Mouse (Mus musculus): ENCODE results near the gene Echs1. TPM values are rescaled to one million over a fixed set of nuclear protein-coding genes. Genes with fewer than 3 reads are reported as not detected.

Echs1 gene
- polyA plus RNA-seq, 1 experiment = 25.8 TPM

DNA sequence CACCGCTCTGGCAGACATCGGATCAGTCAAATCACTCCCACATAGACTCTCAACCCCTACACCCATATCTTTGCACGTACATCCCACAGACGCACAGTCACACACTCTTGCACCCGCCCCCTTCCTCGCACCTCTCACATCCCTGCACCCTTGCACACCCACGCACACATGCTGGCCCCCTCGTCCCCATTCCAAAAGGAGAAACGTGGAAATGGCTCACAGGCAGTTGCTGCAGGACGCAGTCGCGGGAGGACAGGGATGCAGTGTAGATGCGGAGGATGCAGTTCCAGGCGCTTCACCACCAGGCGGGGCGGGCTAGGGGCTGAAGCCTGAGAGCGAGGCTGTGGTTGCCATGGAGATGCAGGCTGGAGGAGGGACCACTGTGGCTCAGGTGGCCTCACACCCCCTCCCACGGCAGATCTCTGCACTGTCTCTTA is 34.0 kb downstream of the Echs1 start, which contains the start of gene Caly:
Gene Caly (minus strand): TSS at position 307 of the 437 bp plus-strand sequence.
- TF ChIP-seq POLR2A (IDR thresholded peaks at IDR 0.05; ENCODE audit: borderline replicate concordance, control insufficient read depth, low read depth, low read length) = no peak
- no peak for TF ChIP-seq CTCF (IDR thresholded peaks at IDR 0.05; ENCODE audit: control insufficient read depth, insufficient read depth, low read length)
- Histone ChIP-seq H3K27ac (ENCODE audit: control insufficient read depth, insufficient read depth, low read depth, low read length, poor library complexity) (no peak within 1 kb of the TSS), H3K4me3 (replicated peaks; ENCODE audit: control insufficient read depth, low read depth, low read length) (no peak within 1 kb of the TSS), H3K4me1 (ENCODE audit: control insufficient read depth, insufficient read depth, low read length) (no peaks in the 10 kb centered on the region)
- 11% methylated on average over 18 of the region's 18 CpGs for WGBS

DNA sequence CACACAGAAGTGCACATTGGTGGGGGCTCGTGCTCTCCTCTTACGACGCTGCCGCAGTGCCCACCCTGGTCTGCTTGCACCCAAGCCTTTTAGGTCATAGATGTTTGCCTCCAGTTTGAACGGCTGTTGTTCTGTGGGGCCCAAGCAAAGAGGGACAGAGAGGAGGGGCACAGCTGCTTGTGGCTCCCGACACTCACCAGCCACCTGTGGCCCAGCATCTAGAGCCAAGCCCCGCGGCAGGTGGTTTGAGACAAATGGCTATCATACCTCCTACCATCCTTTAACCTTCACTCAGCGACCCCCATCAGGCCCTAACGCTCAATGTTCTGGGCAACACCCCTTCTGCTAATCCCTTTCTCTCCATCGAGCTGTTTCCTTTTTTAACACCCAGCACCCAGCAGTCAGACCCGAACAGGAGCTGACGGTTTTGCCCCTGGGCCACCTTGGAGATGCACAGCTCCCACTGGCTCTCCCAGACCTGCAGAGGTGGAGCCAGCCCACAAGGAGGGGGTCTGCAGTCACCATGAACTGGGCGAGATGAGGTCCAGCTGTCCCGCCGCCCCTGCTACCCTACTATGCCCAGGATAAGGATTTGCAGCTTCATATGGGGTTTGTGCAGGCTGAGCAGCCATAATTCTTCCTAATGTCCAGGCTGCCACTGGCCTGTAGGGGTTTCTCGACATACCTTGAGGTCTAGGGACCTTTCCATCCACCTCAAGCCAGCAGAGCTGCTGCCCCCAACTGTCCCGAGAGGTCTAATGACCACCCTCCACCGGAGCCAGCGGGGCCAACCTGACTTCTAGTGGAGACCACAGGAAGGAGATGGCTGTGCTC is 34.7 kb downstream of the Echs1 start:
- TF ChIP-seq CTCF (IDR thresholded peaks at IDR 0.05; ENCODE audit: control insufficient read depth, insufficient read depth, low read length) = no peak
- TF ChIP-seq POLR2A (IDR thresholded peaks at IDR 0.05; ENCODE audit: borderline replicate concordance, control insufficient read depth, low read depth, low read length) = no peak
- 24% methylated on average over 20 of the region's 20 CpGs for WGBS
- no peaks in the 10 kb centered on the region for H3K4me1 ChIP-seq (ENCODE audit: control insufficient read depth, insufficient read depth, low read length)

DNA sequence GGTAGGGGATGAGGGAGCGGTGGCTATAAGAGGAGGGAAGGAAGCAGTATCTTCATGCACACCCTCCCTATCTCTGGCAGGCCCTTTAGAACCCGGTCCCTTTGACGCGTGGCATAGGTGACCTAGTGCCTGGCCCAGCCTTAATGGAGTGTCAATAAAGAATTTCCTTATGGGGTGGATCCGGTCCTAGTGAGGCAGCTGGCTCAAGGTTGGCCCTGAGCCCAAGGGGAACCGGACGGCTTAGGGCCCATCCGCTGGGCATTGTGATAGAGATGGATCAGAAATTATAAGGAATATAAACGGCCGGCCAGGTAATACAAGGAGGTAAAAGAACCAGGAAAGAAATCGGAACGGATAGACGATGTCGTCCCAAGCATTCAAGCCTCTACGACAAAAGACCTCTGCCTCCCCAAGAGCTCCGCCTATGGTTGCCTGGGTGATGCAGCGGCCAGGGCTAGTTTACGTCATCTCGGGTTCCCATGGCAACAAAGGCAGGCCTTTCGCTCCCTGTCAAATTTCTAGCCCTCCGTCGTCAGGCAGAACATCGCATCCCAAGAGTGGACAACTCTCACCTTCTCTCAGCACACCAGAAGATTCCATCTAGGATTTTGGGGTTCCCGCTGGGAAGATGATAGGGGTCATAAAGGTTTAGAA is 35.6 kb downstream of the Echs1 start:
- Histone ChIP-seq H3K4me3 (replicated peaks; ENCODE audit: control insufficient read depth, low read depth, low read length) (no peak overlapping the region), H3K27ac (ENCODE audit: control insufficient read depth, insufficient read depth, low read depth, low read length, poor library complexity) (no peak overlapping the region), H3K4me1 (ENCODE audit: control insufficient read depth, insufficient read depth, low read length) (no peaks in the 10 kb centered on the region)
- WGBS = 5% methylated on average over 24 of the region's 24 CpGs
- TF ChIP-seq CTCF (IDR thresholded peaks at IDR 0.05; ENCODE audit: control insufficient read depth, insufficient read depth, low read length) = no peak
- no peak for TF ChIP-seq POLR2A (IDR thresholded peaks at IDR 0.05; ENCODE audit: borderline replicate concordance, control insufficient read depth, low read depth, low read length)

More for the DNA sequence above, 34.7 kb downstream of the Echs1 start:
- Histone ChIP-seq H3K4me3 (replicated peaks; ENCODE audit: control insufficient read depth, low read depth, low read length) (no peak overlapping the region), H3K27ac (ENCODE audit: control insufficient read depth, insufficient read depth, low read depth, low read length, poor library complexity) (no peak overlapping the region)

DNA sequence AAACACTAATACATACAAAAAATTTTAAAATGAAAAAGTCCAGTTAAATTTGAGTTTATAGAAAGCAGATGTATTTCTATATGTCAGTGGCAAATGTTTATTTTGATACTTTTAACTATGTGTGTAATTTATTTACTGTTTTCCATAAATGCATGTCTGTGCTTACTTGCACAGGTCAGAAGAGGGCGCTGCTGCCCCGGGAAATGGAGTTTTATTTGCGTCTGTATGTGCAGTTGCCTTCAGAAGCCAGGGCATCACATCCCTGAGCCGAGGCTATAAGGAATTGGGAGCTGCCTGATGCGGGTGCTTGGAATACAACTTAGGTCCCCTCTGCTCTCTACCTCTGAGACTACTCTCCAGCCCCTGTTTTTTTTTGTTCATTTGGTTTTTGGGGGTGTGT is 37.6 kb downstream of the Echs1 start:
- TF ChIP-seq POLR2A (IDR thresholded peaks at IDR 0.05; ENCODE audit: borderline replicate concordance, control insufficient read depth, low read depth, low read length) (no peak), CTCF (IDR thresholded peaks at IDR 0.05; ENCODE audit: control insufficient read depth, insufficient read depth, low read length) (peak; percentile 79)
- no peak overlapping the region for H3K27ac ChIP-seq (ENCODE audit: control insufficient read depth, insufficient read depth, low read depth, low read length, poor library complexity)
- 6% methylated on average over 5 of the region's 5 CpGs for WGBS
- no peaks in the 10 kb centered on the region for H3K4me1 ChIP-seq (ENCODE audit: control insufficient read depth, insufficient read depth, low read length)
- H3K4me3 ChIP-seq (replicated peaks; ENCODE audit: control insufficient read depth, low read depth, low read length) = no peak overlapping the region

DNA sequence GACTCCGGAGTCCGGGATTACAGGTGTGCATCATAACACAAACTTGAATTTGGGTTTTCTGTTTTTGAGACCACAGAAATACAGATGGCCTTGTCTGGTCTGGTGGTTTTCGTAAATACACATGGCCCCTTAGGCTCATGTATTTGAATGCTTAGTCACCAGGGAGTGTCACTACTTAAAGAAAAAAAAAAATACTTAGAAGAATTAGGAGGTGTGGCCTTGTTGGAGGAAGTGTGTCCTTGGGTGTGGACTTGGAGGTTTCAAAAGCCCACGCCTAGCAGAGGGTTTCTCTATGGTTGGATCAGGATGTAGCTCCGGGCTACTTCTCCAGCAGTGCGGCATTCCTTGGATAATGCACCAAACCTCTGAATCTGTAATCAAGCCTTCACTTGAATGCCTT is 38.6 kb downstream of the Echs1 start:
- 48% methylated on average over 6 of the region's 6 CpGs for WGBS
- Histone ChIP-seq H3K4me3 (replicated peaks; ENCODE audit: control insufficient read depth, low read depth, low read length) (no peak overlapping the region), H3K4me1 (ENCODE audit: control insufficient read depth, insufficient read depth, low read length) (no peaks in the 10 kb centered on the region), H3K27ac (ENCODE audit: control insufficient read depth, insufficient read depth, low read depth, low read length, poor library complexity) (no peak overlapping the region)
- TF ChIP-seq POLR2A (IDR thresholded peaks at IDR 0.05; ENCODE audit: borderline replicate concordance, control insufficient read depth, low read depth, low read length) = no peak
- no peak for TF ChIP-seq CTCF (IDR thresholded peaks at IDR 0.05; ENCODE audit: control insufficient read depth, insufficient read depth, low read length)

DNA sequence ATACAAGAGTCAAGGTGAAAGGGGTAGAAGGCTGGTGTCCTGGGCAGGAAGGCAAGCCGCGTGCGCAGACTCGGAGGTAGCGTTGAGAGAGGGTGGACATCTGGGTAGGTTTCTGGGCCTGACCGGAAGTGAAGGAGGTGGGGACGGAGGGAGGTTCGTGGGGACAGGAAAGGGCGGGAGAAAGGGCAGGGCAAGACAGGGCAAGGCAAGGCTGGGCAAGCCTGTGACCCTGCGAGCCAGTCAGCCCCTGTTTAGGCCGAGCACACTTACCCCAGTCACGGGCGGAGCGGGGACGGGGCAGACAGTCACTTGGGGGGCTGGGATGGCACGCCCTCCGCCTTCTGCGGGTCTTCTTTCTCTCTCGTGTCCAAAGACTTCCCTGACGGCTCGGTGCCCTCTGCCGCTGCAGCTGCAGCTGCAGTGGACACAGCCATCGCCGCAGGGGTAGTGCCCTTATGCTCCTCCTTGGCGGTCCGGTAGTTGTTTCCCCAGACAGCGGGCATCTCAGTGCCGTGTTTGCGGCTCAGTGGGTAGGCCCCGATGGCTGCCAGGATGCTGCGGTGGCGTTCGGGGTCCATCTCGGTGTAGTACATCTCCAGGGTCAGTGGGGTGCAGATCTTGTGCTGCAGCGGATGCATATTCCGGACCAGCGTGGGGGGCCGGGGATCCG is 46.1 kb downstream of the Echs1 start:
- H3K4me1 ChIP-seq (ENCODE audit: control insufficient read depth, insufficient read depth, low read length) = no peaks in the 10 kb centered on the region
- H3K4me3 ChIP-seq (replicated peaks; ENCODE audit: control insufficient read depth, low read depth, low read length) = no peak overlapping the region
- no peak overlapping the region; the same call in 1 of the 2 replicates for H3K27ac ChIP-seq (ENCODE audit: control insufficient read depth, insufficient read depth, low read depth, low read length, poor library complexity)
- TF ChIP-seq CTCF (IDR thresholded peaks at IDR 0.05; ENCODE audit: control insufficient read depth, insufficient read depth, low read length) (no peak), POLR2A (IDR thresholded peaks at IDR 0.05; ENCODE audit: borderline replicate concordance, control insufficient read depth, low read depth, low read length) (peak; percentile 30; the same call in 1 of the 2 replicates)
- WGBS = 28% methylated on average over 39 of the region's 39 CpGs

DNA sequence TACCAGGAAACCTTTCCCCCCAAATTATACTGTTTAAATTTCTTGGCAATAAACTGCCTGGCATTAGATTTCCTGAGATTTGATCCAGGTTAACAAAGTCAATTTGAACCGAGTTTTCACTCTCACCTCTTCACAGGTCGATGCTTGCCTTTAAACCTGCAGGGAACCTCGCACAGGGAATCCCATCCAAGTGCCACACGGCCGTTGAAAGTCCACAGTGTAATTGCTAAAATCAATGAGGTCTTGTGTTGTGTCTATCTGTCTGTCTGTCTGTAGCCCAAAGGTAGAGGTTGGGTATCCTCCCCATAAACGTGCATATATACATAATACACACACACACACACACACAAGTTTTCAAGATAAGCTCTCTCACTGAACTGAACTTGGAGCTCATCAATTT is 48.9 kb downstream of the Echs1 start:
- H3K4me1 ChIP-seq (ENCODE audit: control insufficient read depth, insufficient read depth, low read length) = no peaks in the 10 kb centered on the region
- no peak overlapping the region for H3K4me3 ChIP-seq (replicated peaks; ENCODE audit: control insufficient read depth, low read depth, low read length)
- 54% methylated on average over 6 of the region's 6 CpGs for WGBS
- TF ChIP-seq POLR2A (IDR thresholded peaks at IDR 0.05; ENCODE audit: borderline replicate concordance, control insufficient read depth, low read depth, low read length) = no peak
- no peak for TF ChIP-seq CTCF (IDR thresholded peaks at IDR 0.05; ENCODE audit: control insufficient read depth, insufficient read depth, low read length)
- no peak overlapping the region for H3K27ac ChIP-seq (ENCODE audit: control insufficient read depth, insufficient read depth, low read depth, low read length, poor library complexity)

DNA sequence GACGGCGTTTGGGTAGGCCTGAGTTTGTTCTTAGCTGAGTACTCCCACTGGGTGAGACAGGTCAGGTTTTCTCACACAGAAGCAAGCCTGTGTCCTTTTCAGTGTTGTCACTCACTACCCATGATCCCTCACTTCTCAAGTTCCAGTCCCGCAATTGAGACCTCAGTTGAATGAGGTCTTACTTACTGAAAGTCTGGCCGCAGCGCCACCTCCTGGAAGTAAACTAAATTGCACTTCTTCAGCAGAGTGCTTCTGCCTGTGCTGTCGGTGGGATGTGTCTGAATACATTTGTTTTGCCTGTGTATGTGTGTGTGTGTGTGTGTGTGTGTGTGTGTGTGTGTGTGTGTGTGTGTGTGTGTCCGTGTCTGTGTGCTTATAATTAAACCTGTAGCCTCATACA is 53.2 kb downstream of the Echs1 start:
- WGBS = 17% methylated on average over 7 of the region's 7 CpGs
- Histone ChIP-seq H3K27ac (ENCODE audit: control insufficient read depth, insufficient read depth, low read depth, low read length, poor library complexity) (no peak overlapping the region), H3K4me1 (ENCODE audit: control insufficient read depth, insufficient read depth, low read length) (no peaks in the 10 kb centered on the region), H3K4me3 (replicated peaks; ENCODE audit: control insufficient read depth, low read depth, low read length) (no peak overlapping the region)
- TF ChIP-seq POLR2A (IDR thresholded peaks at IDR 0.05; ENCODE audit: borderline replicate concordance, control insufficient read depth, low read depth, low read length) (no peak), CTCF (IDR thresholded peaks at IDR 0.05; ENCODE audit: control insufficient read depth, insufficient read depth, low read length) (peak; percentile 75)

Data from bone marrow, adult 2 months (tissue).